Mouse (Mus musculus) CH12.LX (cell line): ENCODE results near the gene Tceal5. TPM values are rescaled to one million over a fixed set of nuclear protein-coding genes. Genes with fewer than 3 reads are reported as not detected.

Experiments used
- DNase-seq: peaks from one replicate; pipeline ENCODE4 v3.0.0-alpha.2; 2013; ENCODE audit errors: extremely low read depth
- H3K27ac ChIP-seq: 2 replicates; pipeline ENCODE4 v1.5.1; 2012; ENCODE audit warnings: low read depth, mild to moderate bottlenecking, control low read depth, moderate library complexity; ENCODE audit not compliant: insufficient read depth
- H3K27me3 ChIP-seq: replicated peaks from 2 replicates; pipeline ENCODE3; 2012; ENCODE audit warnings: inconsistent platforms
- H3K36me3 ChIP-seq, 2 experiments: replicated peaks in 1 of 2; 2 replicates each; pipeline versions ENCODE3 to v1.6.1; 2012; ENCODE audit warnings: inconsistent platforms in 1 of 2, low read length in 1 of 2, mild to moderate bottlenecking in 1 of 2, mixed read lengths in 1 of 2, moderate library complexity in 1 of 2; ENCODE audit not compliant: control insufficient read depth in 1 of 2, insufficient read depth in 1 of 2
- H3K4me1 ChIP-seq, 2 experiments: 2 replicates each; pipeline ENCODE4 v1.6.1; 2012; ENCODE audit warnings: inconsistent platforms in 1 of 2, moderate library complexity in 1 of 2; ENCODE audit not compliant: insufficient read depth in 2 of 2, control insufficient read depth in 1 of 2
- H3K4me2 ChIP-seq: 2 replicates; pipeline ENCODE4 v1.6.1; 2012; ENCODE audit warnings: low read depth, mild to moderate bottlenecking, control low read depth; ENCODE audit not compliant: poor library complexity, insufficient read depth, severe bottlenecking
- H3K4me3 ChIP-seq, 3 experiments: fragments of 150-350 bp in 1 of 3; sonication (generic) in 1 of 3; replicated peaks in 1 of 3; 2 replicates each; pipeline versions ENCODE3 to v1.5.1; 2011 to 2012; ENCODE audit warnings: low read depth in 2 of 3, low read length in 2 of 3, mild to moderate bottlenecking in 2 of 3, moderate library complexity in 2 of 3, control low read depth in 1 of 3, improper control_type of control experiment in 1 of 3, inconsistent platforms in 1 of 3, mixed read lengths in 1 of 3; ENCODE audit not compliant: poor library complexity in 1 of 3
- H3K79me2 ChIP-seq: replicated peaks from 2 replicates; pipeline ENCODE4 v1.6.1; 2012; ENCODE audit warnings: mild to moderate bottlenecking, moderate library complexity; ENCODE audit not compliant: control insufficient read depth, poor library complexity, insufficient read depth, severe bottlenecking; ENCODE audit errors: extremely low read depth
- H3K9ac ChIP-seq: 2 replicates; pipeline ENCODE4 v1.6.1; 2012; ENCODE audit warnings: low read depth, mild to moderate bottlenecking, control low read depth, moderate library complexity; ENCODE audit not compliant: insufficient read depth
- H3K9me3 ChIP-seq: replicated peaks from 2 replicates; pipeline ENCODE3; 2012; ENCODE audit warnings: low read length, inconsistent platforms, mixed read lengths
- BHLHE40 ChIP-seq: IDR thresholded peaks from 2 replicates; pipeline ENCODE4 v1.6.1; 2011; ENCODE audit warnings: mild to moderate bottlenecking, low read depth, low read length, improper control_type of control experiment
- CHD1 ChIP-seq: IDR thresholded peaks from 2 replicates; pipeline ENCODE4 v1.6.1; 2012; ENCODE audit warnings: low read depth, low read length, improper control_type of control experiment, inconsistent platforms
- CHD2 ChIP-seq: IDR thresholded peaks from 2 replicates; pipeline ENCODE4 v1.6.1; 2011; ENCODE audit warnings: low read length, improper control_type of control experiment
- ETS1 ChIP-seq: conservative IDR thresholded peaks from 2 replicates; pipeline ENCODE4 v1.6.1; 2012; ENCODE audit warnings: low read depth, mild to moderate bottlenecking, inconsistent platforms, low read length, improper control_type of control experiment, moderate library complexity
- GABPA ChIP-seq: IDR thresholded peaks from 2 replicates; pipeline ENCODE4 v1.6.1; 2012; ENCODE audit warnings: low read depth, low read length, improper control_type of control experiment, inconsistent platforms; ENCODE audit not compliant: insufficient replicate concordance
- HCFC1 ChIP-seq: IDR thresholded peaks from 2 replicates; pipeline ENCODE4 v1.6.1; 2012; ENCODE audit warnings: low read depth, mild to moderate bottlenecking, inconsistent platforms, low read length, improper control_type of control experiment
- JUN ChIP-seq: IDR thresholded peaks from 2 replicates; pipeline ENCODE4 v1.6.1; 2011; ENCODE audit warnings: low read depth, mild to moderate bottlenecking, low read length, improper control_type of control experiment, moderate library complexity; ENCODE audit not compliant: insufficient read depth
- JUND ChIP-seq: conservative IDR thresholded peaks from 2 replicates; pipeline ENCODE4 v1.6.1; 2011; ENCODE audit warnings: low read depth, low read length, improper control_type of control experiment
- KAT2A ChIP-seq: IDR thresholded peaks from 2 replicates; pipeline ENCODE4 v1.6.1; 2012; ENCODE audit warnings: low read length, improper control_type of control experiment, inconsistent platforms; ENCODE audit not compliant: insufficient replicate concordance
- MAFK ChIP-seq: IDR thresholded peaks from 2 replicates; pipeline ENCODE4 v1.6.1; 2011; ENCODE audit warnings: low read length, improper control_type of control experiment; ENCODE audit not compliant: insufficient replicate concordance
- MAX ChIP-seq: IDR thresholded peaks from 2 replicates; pipeline ENCODE4 v1.6.1; 2011; ENCODE audit warnings: low read length, improper control_type of control experiment
- MAZ ChIP-seq: IDR thresholded peaks from 2 replicates; pipeline ENCODE4 v1.6.1; 2012; ENCODE audit warnings: low read depth, mild to moderate bottlenecking, inconsistent platforms, low read length, improper control_type of control experiment, moderate library complexity
- MYC ChIP-seq: IDR thresholded peaks from 2 replicates; pipeline ENCODE4 v1.6.1; 2011; ENCODE audit warnings: low read depth, mild to moderate bottlenecking, improper control_type of control experiment, low read length
- NELFE ChIP-seq: IDR thresholded peaks from 2 replicates; pipeline ENCODE4 v1.6.1; 2011; ENCODE audit warnings: low read depth, low read length, improper control_type of control experiment
- NRF1 ChIP-seq: IDR thresholded peaks from 2 replicates; pipeline ENCODE4 v1.6.1; 2014; ENCODE audit warnings: low read depth, mild to moderate bottlenecking, inconsistent platforms, low read length, improper control_type of control experiment, moderate library complexity
- POLR2AphosphoS2 ChIP-seq: IDR thresholded peaks from 2 replicates; pipeline ENCODE4 v1.6.1; 2011; ENCODE audit warnings: low read depth, low read length, improper control_type of control experiment
- RAD21 ChIP-seq: IDR thresholded peaks from 2 replicates; pipeline ENCODE4 v1.6.1; 2011; ENCODE audit warnings: low read depth, mild to moderate bottlenecking, low read length, improper control_type of control experiment, moderate library complexity
- SMC3 ChIP-seq: IDR thresholded peaks from 2 replicates; pipeline ENCODE4 v1.6.1; 2011; ENCODE audit warnings: low read depth, low read length, improper control_type of control experiment
- UBTF ChIP-seq: IDR thresholded peaks from 2 replicates; pipeline ENCODE4 v1.6.1; 2012; ENCODE audit warnings: low read depth, mild to moderate bottlenecking, inconsistent platforms, low read length, improper control_type of control experiment, moderate library complexity
- ZC3H11A ChIP-seq: IDR thresholded peaks from 2 replicates; pipeline ENCODE4 v1.6.1; 2012; ENCODE audit warnings: low read depth, mild to moderate bottlenecking, inconsistent platforms, low read length, improper control_type of control experiment
- ZKSCAN1 ChIP-seq: IDR thresholded peaks from 2 replicates; pipeline ENCODE4 v1.6.1; 2012; ENCODE audit warnings: low read depth, inconsistent platforms, low read length, improper control_type of control experiment, borderline replicate concordance
- ZMIZ1 ChIP-seq: IDR thresholded peaks from 2 replicates; pipeline ENCODE4 v1.6.1; 2012; ENCODE audit warnings: low read depth, mild to moderate bottlenecking, inconsistent platforms, low read length, improper control_type of control experiment
- dilution Hi-C: fragments of 300-500 bp; cut with MboI; formaldehyde crosslinking; loops from 2 replicates; pipeline ENCODE4 v1.14.3; 2020; ENCODE audit warnings: low sequenced_read_pairs; ENCODE audit not compliant: extremely low pct_unique_long_range_greater_than_20kb, extremely low pct_ligation_motif_present
- in situ Hi-C: fragments of 300-500 bp; cut with MboI; formaldehyde crosslinking; loops from 3 replicates; pipeline ENCODE4 v1.14.3; 2019; ENCODE audit warnings: low sequenced_read_pairs, low pct_ligation_motif_present, low pct_unique_long_range_greater_than_20kb, mixed read lengths
- polyA plus RNA-seq: library from polyadenylated mRNA; unstranded; fragments of >175 nt; gene quantifications from 2 replicates; pipeline ENCODE4 v1.2.1, GENCODE M21; 2012; ENCODE audit warnings: low read depth; ENCODE audit not compliant: insufficient read length
- total RNA-seq, 2 experiments: library from RNA; depleted of rRNA; stranded (reverse); fragments of 300-350 nt in 1 of 2; fragments of >200 nt in 1 of 2; gene quantifications; 2 replicates each; pipeline ENCODE4 v1.2.3; 2012 to 2014

Tceal5 gene
- total and polyA plus RNA-seq, 3 experiments: 0.30 TPM; not detected in 2

- H3K9ac ChIP-seq: no peak overlapping the region
- TF ChIP-seq MAFK: no peak
- dilution Hi-C loops: no loop called here
These were observed 9.7 kb upstream of the Tceal5 start for GRCm38 (mm10) chrX:136213396-136213795.

GRCm38 (mm10) chrX:136204406-136204805 is 730 bp upstream of the Tceal5 start:
- TF ChIP-seq JUN (no peak), MAX (no peak), CHD1 (no peak), BHLHE40 (no peak), MYC (no peak)
- Histone ChIP-seq H3K4me2 (no peak overlapping the region), H3K9ac (no peak overlapping the region), H3K36me3 (no peaks in the 10 kb centered on the region), H3K9me3 (no peaks in the 10 kb centered on the region), H3K4me1 (no peaks in the 10 kb centered on the region), H3K27ac (no peak overlapping the region), H3K27me3 (no peaks in the 10 kb centered on the region), H3K79me2 (no peaks in the 10 kb centered on the region), H3K4me3 (no peak overlapping the region)
- no peak for DNase-seq
- dilution Hi-C loops: no loop called here
- in situ Hi-C loops: no loop called here

More at GRCm38 (mm10) chrX:136213396-136213795, 9.7 kb upstream of the Tceal5 start:
- no peaks in the 10 kb centered on the region for H3K79me2 ChIP-seq
- H3K36me3 ChIP-seq: no peaks in the 10 kb centered on the region
- no peak overlapping the region for H3K27ac ChIP-seq
- H3K4me3 ChIP-seq: no peak overlapping the region
- H3K4me2 ChIP-seq: no peak overlapping the region
- H3K27me3 ChIP-seq: no peaks in the 10 kb centered on the region
- H3K9me3 ChIP-seq: no peaks in the 10 kb centered on the region
- no peaks in the 10 kb centered on the region for H3K4me1 ChIP-seq
- no peak for DNase-seq
- in situ Hi-C loops: no loop called here

- Histone ChIP-seq H3K4me3 (no peak overlapping the region), H3K9ac (no peak overlapping the region), H3K36me3 (no peaks in the 10 kb centered on the region), H3K27ac (no peak overlapping the region), H3K9me3 (no peaks in the 10 kb centered on the region), H3K4me1 (no peaks in the 10 kb centered on the region), H3K79me2 (no peaks in the 10 kb centered on the region), H3K27me3 (no peaks in the 10 kb centered on the region), H3K4me2 (no peak overlapping the region)
- no peak for DNase-seq
- in situ Hi-C loops (no loop called here), dilution Hi-C loops (no loop called here)
- TF ChIP-seq MAFK (no peak), MAZ (no peak), ZC3H11A (no peak), JUN (no peak), BHLHE40 (no peak), JUND (no peak), SMC3 (no peak), ETS1 (no peak), ZKSCAN1 (no peak), CHD2 (no peak), GABPA (no peak), KAT2A (no peak), HCFC1 (no peak), ZMIZ1 (no peak), NRF1 (no peak), UBTF (no peak), POLR2AphosphoS2 (no peak), NELFE (no peak), RAD21 (no peak)
These were observed 419 bp downstream of the Tceal5 start for GRCm38 (mm10) chrX:136203257-136203656.
